Mouse (Mus musculus) Patski (cell line): Measurements from ENCODE around the gene Rbm47. TPM values are rescaled to one million over a fixed set of nuclear protein-coding genes. Genes with fewer than 3 reads are reported as not detected.
"Not testable (repeated sequence)": the region's sequence is repeated elsewhere in the genome, so short reads cannot be mapped to it uniquely, and the experiment has no call there.

ENCODE experiments used
- ATAC-seq: fragments of 100-300 bp; one replicate; pipeline ENCODE4 v1.8.0; 2021
- CTCF ChIA-PET: fragments of 350-600 bp; sonication (Branson Sonifier 250); formaldehyde crosslinking; loops from one replicate; lab custom pipeline; 2022; ENCODE audit warnings: inconsistent platforms; lab: Charles Lee
- POLR2A ChIA-PET: fragments of 350-600 bp; sonication (Branson Sonifier 250); formaldehyde crosslinking; loops from one replicate; lab custom pipeline; 2022; ENCODE audit warnings: antibody characterized with exemption, inconsistent platforms; lab: Charles Lee
- DNase-seq: peaks from one replicate; pipeline ENCODE4 v3.0.0-alpha.2; 2011; ENCODE audit warnings: low read depth, low spot score
- H3K27me3 ChIP-seq: fragments of 371-371 bp; one replicate; pipeline ENCODE4 v1.5.1; 2021
- CTCF ChIP-seq: fragments of 100-300 bp; IDR thresholded peaks from one replicate; pipeline ENCODE4 v1.5.1; 2021
- in situ Hi-C: fragments of 300-500 bp; cut with MboI; formaldehyde crosslinking; loops from 3 replicates; pipeline ENCODE4 v1.11.1; 2018; ENCODE audit warnings: low pct_unique_long_range_greater_than_20kb, mixed read lengths
- polyA plus RNA-seq: library from polyadenylated mRNA; unstranded; gene quantifications from one replicate; pipeline ENCODE4 v1.2.3, GENCODE M21; 2021

Rbm47 gene
- polyA plus RNA-seq, 1 experiment from 2014 or later, result 33.4 TPM

GRCm38 (mm10) chr5:66000567-66001125, 172.3 kb downstream of the Rbm47 start:
- H3K27me3 ChIP-seq, result no peaks in the 10 kb centered on the region
- DNase-seq (no peak), ATAC-seq (no peak)
- CTCF ChIA-PET, result no interaction called here
- in situ Hi-C loops, result no loop called here
- POLR2A ChIA-PET, result no interaction called here
- TF ChIP-seq CTCF, result no peak

DNA sequence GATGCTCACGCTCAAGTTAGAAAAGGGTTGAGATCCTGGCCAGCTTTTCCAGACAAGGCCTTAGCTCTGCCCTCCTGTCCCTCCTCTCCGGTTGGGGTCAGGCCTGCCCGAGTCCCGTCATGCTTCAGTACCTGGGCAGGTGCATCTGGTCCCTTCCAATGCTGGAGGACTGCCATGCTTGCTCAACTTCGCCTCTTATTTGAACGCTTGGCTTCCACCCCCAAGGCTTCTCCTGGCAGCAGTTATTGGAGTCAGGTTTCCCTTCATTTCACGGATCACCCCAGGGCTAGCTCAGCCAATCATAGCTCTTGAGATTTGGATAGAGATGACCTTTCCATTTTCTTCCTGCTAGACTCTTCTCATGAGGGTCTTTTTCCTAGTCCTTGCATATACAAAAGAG, 172.8 kb downstream of the Rbm47 start:
- POLR2A ChIA-PET, result no interaction called here
- DNase-seq (no peak), ATAC-seq (no peak)
- CTCF ChIA-PET, result no interaction called here
- no peak for TF ChIP-seq CTCF
- in situ Hi-C loops, result no loop called here
- no peaks in the 10 kb centered on the region for H3K27me3 ChIP-seq

- TF ChIP-seq CTCF, result no peak
- no peak for DNase-seq
- ChIA-PET POLR2A (interaction anchor here (0.6 to 0.8 kb wide), 2 partner anchors 10 to 11 kb away, joined by 3 read pairs; no protein-coding TSS in a partner anchor), CTCF (interaction anchor here (0.9 to 1.3 kb wide), 3 partner anchors 11 to 28 kb away, joined by 3 to 5 read pairs (median 4); no protein-coding TSS in a partner anchor)
- no peak for ATAC-seq
- in situ Hi-C loops, result no loop called here
- no peaks in the 10 kb centered on the region for H3K27me3 ChIP-seq
These were observed 173.8 kb downstream of the Rbm47 start for GRCm38 (mm10) chr5:65999106-65999505.

DNA sequence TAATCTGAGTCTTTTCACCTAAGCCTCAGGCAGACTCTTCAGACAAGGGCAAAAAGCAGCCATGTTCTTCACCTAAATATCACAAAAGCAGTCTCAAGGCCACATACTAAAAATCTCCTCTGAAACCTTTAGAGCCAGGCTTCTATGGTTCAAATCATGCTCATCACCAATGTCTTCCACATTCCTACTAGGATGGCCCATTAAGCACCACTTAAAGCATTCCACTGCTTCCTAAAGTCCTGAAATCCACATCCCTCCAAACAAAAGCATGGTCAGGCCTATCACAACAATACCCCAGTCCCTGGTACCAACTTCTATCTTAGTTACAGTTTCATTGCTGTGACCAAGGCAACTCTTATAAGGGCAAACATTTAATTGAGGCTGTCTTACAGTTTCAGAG, 175.1 kb downstream of the Rbm47 start:
- no peak for TF ChIP-seq CTCF
- in situ Hi-C loops, result no loop called here
- ChIA-PET CTCF (interaction anchor here (0.8 kb wide), 1 partner anchor 60 kb away, joined by 3 read pairs; no protein-coding TSS in a partner anchor), POLR2A (no interaction called here)
- ATAC-seq (no peak), DNase-seq (no peak)
- H3K27me3 ChIP-seq, result no peaks in the 10 kb centered on the region

- in situ Hi-C loops, result no loop called here
- ATAC-seq, result no peak
- H3K27me3 ChIP-seq, result no peaks in the 10 kb centered on the region
- ChIA-PET CTCF (interaction anchor here (0.8 to 1.4 kb wide), 3 partner anchors 15 to 66 kb away, joined by 3 to 4 read pairs (median 4); no protein-coding TSS in a partner anchor), POLR2A (no interaction called here)
- no peak for TF ChIP-seq CTCF
- DNase-seq, result no peak
These were observed 178.3 kb downstream of the Rbm47 start for GRCm38 (mm10) chr5:65994643-65995042.

GRCm38 (mm10) chr5:65991191-65991590, 181.7 kb downstream of the Rbm47 start:
- no peaks in the 10 kb centered on the region for H3K27me3 ChIP-seq
- CTCF ChIA-PET, result no interaction called here
- POLR2A ChIA-PET, result interaction anchor here (1.0 kb wide), 1 partner anchor 29 kb away, joined by 3 read pairs; no protein-coding TSS in a partner anchor
- in situ Hi-C loops, result no loop called here
- ATAC-seq, result no peak
- no peak for DNase-seq
- no peak for TF ChIP-seq CTCF

DNA sequence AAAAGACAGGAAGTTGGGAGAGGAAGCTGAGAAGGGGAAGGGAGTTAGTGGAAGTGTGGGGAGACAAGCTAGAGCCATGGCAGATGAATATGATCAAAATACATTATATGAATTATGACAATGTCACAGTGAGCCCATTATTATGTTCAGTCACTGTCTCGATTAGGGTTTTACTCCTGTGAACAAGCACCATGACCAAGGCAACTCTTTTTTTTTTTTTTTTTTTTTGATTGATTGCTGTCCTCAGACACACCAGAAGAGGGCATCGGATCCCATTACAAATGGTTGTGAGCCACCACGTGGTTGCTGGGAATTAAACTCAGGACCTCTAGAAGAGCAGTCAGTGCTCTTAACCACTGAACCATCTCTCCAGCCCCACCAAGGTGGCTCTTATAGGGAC, 185.9 kb downstream of the Rbm47 start:
- CTCF ChIA-PET, result interaction anchor here (1.9 kb wide), 1 partner anchor 12 kb away, joined by 4 read pairs; no protein-coding TSS in a partner anchor
- ATAC-seq, in situ Hi-C loops, POLR2A ChIA-PET, H3K27me3 ChIP-seq, DNase-seq: not testable (repeated sequence)

DNA sequence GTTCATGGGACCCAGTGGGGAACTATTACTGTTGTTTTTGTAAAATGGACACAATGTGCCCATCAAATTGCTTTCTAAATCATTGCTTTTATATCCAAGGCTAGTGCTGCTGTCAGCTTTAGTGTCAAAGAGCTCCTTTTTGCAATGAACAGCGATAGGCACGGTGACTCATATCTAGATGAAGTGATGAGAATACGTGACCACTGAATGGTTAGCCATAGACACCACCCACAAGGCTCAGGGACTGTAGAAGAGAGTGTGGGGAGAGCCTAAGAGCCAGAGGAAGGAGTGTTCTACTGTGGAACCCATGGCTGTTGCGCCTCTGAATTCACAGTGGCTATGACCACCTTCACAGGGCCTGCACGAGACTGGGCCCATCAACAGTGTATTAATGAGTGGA, 186.5 kb downstream of the Rbm47 start:
- ChIA-PET POLR2A (no interaction called here), CTCF (interaction anchor here (1.2 kb wide), 2 partner anchors 9 to 256 kb away, joined by 3 read pairs; no protein-coding TSS in a partner anchor)
- ATAC-seq (no peak), DNase-seq (no peak)
- in situ Hi-C loops, result no loop called here
- no peaks in the 10 kb centered on the region for H3K27me3 ChIP-seq
- no peak for TF ChIP-seq CTCF

- DNase-seq (no peak), ATAC-seq (no peak)
- TF ChIP-seq CTCF, result no peak
- no peaks in the 10 kb centered on the region for H3K27me3 ChIP-seq
- POLR2A ChIA-PET, result no interaction called here
- in situ Hi-C loops, result no loop called here
- CTCF ChIA-PET, result no interaction called here
These were observed 197.2 kb downstream of the Rbm47 start for GRCm38 (mm10) chr5:65975731-65976130.

DNA sequence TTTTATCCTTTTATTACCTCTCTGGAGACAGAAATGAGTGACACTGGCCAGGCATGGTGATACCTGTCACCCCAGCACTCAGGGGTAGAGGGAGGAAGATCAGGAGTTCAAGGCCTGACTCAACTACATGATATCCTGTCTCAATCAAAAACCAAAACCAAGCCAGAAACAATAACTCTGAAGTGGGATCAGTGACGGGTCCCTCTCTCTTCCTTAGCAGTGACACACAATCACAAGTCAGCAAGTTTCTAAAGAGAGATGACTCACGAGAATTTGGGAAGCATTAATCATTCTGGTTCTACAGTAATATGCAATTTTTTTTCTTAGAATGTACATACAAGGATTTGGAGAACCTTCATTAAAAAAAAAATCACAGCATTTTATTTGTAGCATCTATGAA, 199.7 kb downstream of the Rbm47 start:
- DNase-seq (no peak), ATAC-seq (no peak)
- POLR2A ChIA-PET, result no interaction called here
- no peak for TF ChIP-seq CTCF
- in situ Hi-C loops, result loop anchor here (25.0 kb wide), 1 partner anchor 264 kb away; no protein-coding TSS in a partner anchor
- CTCF ChIA-PET, result no interaction called here
- no peaks in the 10 kb centered on the region for H3K27me3 ChIP-seq

DNA sequence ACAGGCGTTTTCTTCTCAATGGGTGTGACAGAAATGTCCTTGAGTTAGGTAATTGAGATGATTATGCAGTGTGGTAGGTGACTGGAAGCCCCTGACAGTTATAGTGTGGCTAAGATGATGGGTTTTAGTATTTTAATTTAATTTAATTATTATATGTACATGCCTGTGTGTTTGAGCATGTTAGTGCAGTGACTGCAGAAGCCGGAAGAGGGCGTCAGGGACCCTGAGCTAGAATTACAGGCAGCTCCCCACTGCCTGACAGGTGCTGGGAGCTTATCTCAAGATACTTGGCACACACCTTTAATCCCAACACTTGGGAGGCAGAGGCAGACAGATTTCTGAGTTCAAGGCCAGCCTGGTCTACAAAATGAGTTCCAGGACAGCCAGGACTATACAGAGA, 204.9 kb downstream of the Rbm47 start:
- in situ Hi-C loops, result loop anchor here (5.0 to 25.0 kb wide), 2 partner anchors 109 to 269 kb away; no protein-coding TSS in a partner anchor
- H3K27me3 ChIP-seq, result no peaks in the 10 kb centered on the region
- DNase-seq, result no peak
- ATAC-seq, result no peak
- TF ChIP-seq CTCF, result no peak
- ChIA-PET POLR2A (no interaction called here), CTCF (interaction anchor here (1.5 kb wide), 1 partner anchor 26 kb away, joined by 3 read pairs; no protein-coding TSS in a partner anchor)
